Mouse (Mus musculus): Measurements from ENCODE around the gene Smim1. TPM values are rescaled to one million over a fixed set of nuclear protein-coding genes. Genes with fewer than 3 reads are reported as not detected.

The Smim1 gene
- polyA plus RNA-seq (2014; fragmentation: Illumina TruSeq; extraction: RNeasy Lipid Tissue Mini Kit (QIAGEN cat#74804)), result 0.40 TPM

DNA sequence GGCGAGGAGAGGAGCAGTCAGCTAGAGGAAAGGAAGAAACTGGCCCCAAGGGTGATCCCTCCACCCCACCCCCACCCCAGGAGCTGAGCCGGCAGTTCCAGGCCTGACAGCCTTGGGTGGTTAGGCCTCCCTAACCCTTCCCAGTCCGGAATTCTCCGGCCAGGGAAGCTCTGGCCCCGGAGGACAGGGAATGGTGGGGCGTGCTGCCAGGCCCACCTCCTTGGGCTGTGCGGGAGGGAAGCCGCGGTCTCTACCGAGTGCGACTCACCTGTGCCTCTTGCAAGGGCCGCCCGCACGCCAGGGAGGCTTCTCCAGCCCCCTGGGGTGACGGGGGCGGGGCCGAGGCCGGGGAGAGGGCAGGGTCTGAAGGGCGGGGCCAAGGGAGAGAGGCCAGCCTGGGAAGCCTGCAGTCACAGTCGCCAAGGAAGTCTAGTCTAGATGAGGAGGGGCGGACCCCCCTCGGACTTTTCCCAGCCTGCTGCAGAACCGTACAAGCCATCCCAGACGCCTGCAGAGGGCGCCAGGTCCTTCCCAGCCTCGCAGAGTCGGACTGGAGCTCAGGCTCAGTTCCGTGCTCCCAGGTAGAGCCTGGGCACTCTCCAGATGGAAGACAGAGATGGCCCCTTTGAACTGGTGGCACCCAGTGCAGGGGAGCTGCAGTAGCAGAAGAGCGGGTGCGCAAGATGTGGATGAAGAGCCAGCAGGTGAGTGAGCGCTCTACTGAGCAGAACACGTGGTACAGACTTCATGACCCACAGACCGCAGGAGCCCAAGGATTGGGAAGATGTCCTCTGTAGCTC, at the start of gene Smim1:
Gene Smim1 (minus strand): TSS at position 590 of the 800 bp plus-strand sequence.

GRCm38 (mm10) chr4:154042577-154042976, 16.5 kb upstream of the Smim1 start, which contains the start of gene Ccdc27:
TSS of gene Ccdc27 (minus strand) at chr4:154042677.

GRCm38 (mm10) chr4:154011646-154012089, 14.4 kb downstream of the Smim1 start, which contains the start of gene Lrrc47:
TSS of gene Lrrc47 (plus strand) at chr4:154011731.

DNA sequence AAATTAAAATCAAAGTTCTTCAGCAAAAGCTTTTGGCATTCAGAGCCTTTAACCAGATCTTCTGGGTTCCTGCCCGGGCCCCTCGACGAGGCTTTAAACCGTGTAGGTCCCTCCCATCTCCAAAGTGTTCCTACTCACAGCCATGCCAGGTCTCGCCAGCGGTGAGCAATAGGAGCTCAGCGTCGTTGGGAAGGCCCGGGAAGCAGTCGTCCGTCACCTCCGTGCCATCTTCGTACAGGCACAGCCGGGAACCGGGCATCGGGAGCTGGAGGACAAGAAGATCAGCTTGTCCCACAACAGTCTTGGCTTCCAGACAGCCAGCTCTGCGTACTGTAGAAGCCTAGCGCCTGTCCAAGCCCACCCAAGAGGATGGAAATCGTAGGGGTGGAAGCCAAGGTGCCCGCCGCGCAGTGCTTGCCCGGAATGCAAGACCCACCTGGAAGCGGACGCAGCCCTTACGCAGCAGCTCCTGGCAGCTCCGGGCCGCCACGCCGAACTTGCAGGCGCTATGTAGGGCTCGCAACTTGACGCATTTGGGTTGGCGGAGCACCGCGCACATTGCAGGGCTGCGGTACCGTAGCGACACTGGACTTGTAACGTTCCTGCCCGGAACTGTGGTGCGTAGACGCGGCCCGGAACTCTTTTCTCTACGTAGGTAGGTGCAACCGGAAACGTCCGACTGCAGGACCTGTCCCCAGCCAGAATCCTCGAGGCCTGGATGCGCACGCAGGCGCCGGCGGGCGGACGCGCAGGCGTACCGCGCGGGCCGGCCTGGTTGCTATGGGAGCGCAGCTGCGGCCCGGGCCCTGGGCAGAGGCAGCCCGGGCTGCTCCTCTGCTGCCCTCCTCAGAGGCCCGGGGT, 51.4 kb downstream of the Smim1 start, which contains the start of the genes Dffb and Cep104:
Gene Dffb (minus strand): TSS at position 696 of the 861 bp plus-strand sequence.
Gene Cep104 (plus strand): TSS at position 764 of the 861 bp plus-strand sequence.

Other genes starting within 250 kb of the Smim1 start
- gene A430005L14Rik, start 69.0 kb downstream of the Smim1 start, polyA plus RNA-seq (2014; fragmentation: Illumina TruSeq; extraction: RNeasy Lipid Tissue Mini Kit (QIAGEN cat#74804)), result 16.6 TPM
- 2.5 TPM for gene Dffb, start 51.1 kb downstream of the Smim1 start, polyA plus RNA-seq (2014; fragmentation: Illumina TruSeq; extraction: RNeasy Lipid Tissue Mini Kit (QIAGEN cat#74804))
- 15.9 TPM for gene Cep104, start 51.0 kb downstream of the Smim1 start, polyA plus RNA-seq (2014; fragmentation: Illumina TruSeq; extraction: RNeasy Lipid Tissue Mini Kit (QIAGEN cat#74804))
- gene Lrrc47, start 14.5 kb downstream of the Smim1 start, polyA plus RNA-seq (2014; fragmentation: Illumina TruSeq; extraction: RNeasy Lipid Tissue Mini Kit (QIAGEN cat#74804)), result 24.9 TPM
- gene Ccdc27, start 16.4 kb upstream of the Smim1 start, polyA plus RNA-seq (2014; fragmentation: Illumina TruSeq; extraction: RNeasy Lipid Tissue Mini Kit (QIAGEN cat#74804)), result not detected
- 0.14 TPM for gene Trp73, start 114.0 kb upstream of the Smim1 start, polyA plus RNA-seq (2014; fragmentation: Illumina TruSeq; extraction: RNeasy Lipid Tissue Mini Kit (QIAGEN cat#74804))
- gene Wrap73, start 116.1 kb upstream of the Smim1 start, polyA plus RNA-seq (2014; fragmentation: Illumina TruSeq; extraction: RNeasy Lipid Tissue Mini Kit (QIAGEN cat#74804)), result 0.37 TPM
- gene Tprgl, start 134.4 kb upstream of the Smim1 start, polyA plus RNA-seq (2014; fragmentation: Illumina TruSeq; extraction: RNeasy Lipid Tissue Mini Kit (QIAGEN cat#74804)), result 73.6 TPM
- 0.26 TPM for gene Megf6, start 144.5 kb upstream of the Smim1 start, polyA plus RNA-seq (2014; fragmentation: Illumina TruSeq; extraction: RNeasy Lipid Tissue Mini Kit (QIAGEN cat#74804))